Mouse (Mus musculus) C2C12 (cell line): Measurements from ENCODE around the gene Cep350.

Source experiments
- CTCF ChIP-seq: IDR thresholded peaks from one replicate; pipeline ENCODE4 v1.5.1; 2011; ENCODE audit not compliant: control insufficient read depth, insufficient read depth, insufficient read length
- MYOG ChIP-seq: IDR thresholded peaks from one replicate; pipeline ENCODE4 v1.6.1; 2011; ENCODE audit not compliant: control insufficient read depth, insufficient read length; ENCODE audit errors: extremely low read depth
- USF1 ChIP-seq: IDR thresholded peaks from one replicate; pipeline ENCODE4 v1.6.1; 2011; ENCODE audit warnings: low read depth, mild to moderate bottlenecking, control low read depth, moderate library complexity

GRCm38 (mm10) chr1:155994524-155994923 lies 21.5 kb upstream of the Cep350 start:
- TF ChIP-seq CTCF (no peak), USF1 (no peak), MYOG (no peak)
